Mouse (Mus musculus): Measurements from ENCODE around the gene Lrwd1.
"Not testable (repeated sequence)": the region's sequence is repeated elsewhere in the genome, so short reads cannot be mapped to it uniquely, and the experiment has no call there.

The Lrwd1 gene

DNA sequence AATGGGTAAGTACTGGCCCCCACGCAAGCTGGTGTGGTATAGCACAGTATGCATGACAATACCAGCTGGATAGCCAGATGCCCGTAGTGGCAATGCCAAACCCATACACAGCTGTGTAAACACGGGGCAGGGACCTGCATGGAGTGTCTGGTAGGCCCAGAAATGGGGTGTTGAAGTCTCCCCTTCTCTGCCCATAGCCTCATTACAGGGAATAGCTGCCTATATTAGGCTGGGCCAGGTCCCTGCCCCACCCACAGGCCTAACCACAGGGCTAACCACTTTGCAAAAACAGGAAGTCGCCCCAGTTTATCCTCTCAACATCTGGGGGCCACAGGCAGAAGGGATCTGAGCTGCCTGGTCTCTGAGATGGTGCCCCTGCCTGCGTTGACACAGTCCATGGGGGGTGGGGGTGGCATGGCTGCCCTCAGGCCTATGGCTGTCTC lies 13.3 kb upstream of the Lrwd1 start:
- not testable (repeated sequence) for DNase-seq (ENCODE audit: extremely low spot score, low read depth, low spot score)

- DNase-seq (ENCODE audit: extremely low spot score, low read depth, low spot score), result no peak
Measured at GRCm38 (mm10) chr5:136147704-136148103, 11.8 kb upstream of the Lrwd1 start.

- no peak for DNase-seq (ENCODE audit: extremely low spot score, low read depth, low spot score)
Measured at GRCm38 (mm10) chr5:136146936-136147335, 11.1 kb upstream of the Lrwd1 start.

GRCm38 (mm10) chr5:136144606-136145430 lies 8.9 kb upstream of the Lrwd1 start:
- no peak for DNase-seq (ENCODE audit: extremely low spot score, low read depth, low spot score)

- no peak for DNase-seq (ENCODE audit: extremely low spot score, low read depth, low spot score)
Measured at GRCm38 (mm10) chr5:136143161-136143755, 7.4 kb upstream of the Lrwd1 start.

GRCm38 (mm10) chr5:136142746-136143145 lies 6.9 kb upstream of the Lrwd1 start:
- no peak for DNase-seq (ENCODE audit: extremely low spot score, low read depth, low spot score)

- DNase-seq (ENCODE audit: extremely low spot score, low read depth, low spot score), result no peak
Measured at GRCm38 (mm10) chr5:136140057-136140482, 4.2 kb upstream of the Lrwd1 start.

GRCm38 (mm10) chr5:136139393-136139792 lies 3.5 kb upstream of the Lrwd1 start:
- no peak for DNase-seq (ENCODE audit: extremely low spot score, low read depth, low spot score)

DNA sequence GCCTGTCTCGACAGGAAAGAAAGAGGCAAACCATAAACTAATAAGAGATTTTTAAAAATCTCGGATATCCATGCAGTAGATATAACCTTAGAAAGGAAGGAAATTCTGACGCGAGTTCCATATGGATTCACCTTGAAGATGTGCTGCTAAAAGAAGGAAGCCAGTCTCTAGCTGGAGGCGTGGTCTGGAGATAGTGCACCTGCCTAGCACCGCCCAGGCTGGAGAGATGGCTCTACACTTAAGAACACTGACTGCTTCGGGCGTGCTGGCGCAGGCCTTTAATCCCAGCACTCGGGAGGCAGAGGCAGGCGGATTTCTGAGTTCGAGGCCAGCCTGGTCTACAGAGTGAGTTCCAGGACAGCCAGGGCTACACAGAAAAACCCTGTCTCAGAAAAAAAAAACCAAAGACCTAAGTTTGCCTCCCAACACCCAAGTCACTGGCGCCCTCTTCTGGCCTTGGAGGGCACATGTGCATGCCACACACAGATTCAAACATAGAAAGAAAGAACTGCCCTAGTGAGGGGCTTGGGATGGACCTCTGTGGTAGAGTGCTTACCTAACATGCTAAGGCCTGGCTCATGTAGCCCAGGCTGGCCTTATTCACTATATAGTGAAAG lies 1.9 kb upstream of the Lrwd1 start:
- no peak for DNase-seq (ENCODE audit: extremely low spot score, low read depth, low spot score)

DNA sequence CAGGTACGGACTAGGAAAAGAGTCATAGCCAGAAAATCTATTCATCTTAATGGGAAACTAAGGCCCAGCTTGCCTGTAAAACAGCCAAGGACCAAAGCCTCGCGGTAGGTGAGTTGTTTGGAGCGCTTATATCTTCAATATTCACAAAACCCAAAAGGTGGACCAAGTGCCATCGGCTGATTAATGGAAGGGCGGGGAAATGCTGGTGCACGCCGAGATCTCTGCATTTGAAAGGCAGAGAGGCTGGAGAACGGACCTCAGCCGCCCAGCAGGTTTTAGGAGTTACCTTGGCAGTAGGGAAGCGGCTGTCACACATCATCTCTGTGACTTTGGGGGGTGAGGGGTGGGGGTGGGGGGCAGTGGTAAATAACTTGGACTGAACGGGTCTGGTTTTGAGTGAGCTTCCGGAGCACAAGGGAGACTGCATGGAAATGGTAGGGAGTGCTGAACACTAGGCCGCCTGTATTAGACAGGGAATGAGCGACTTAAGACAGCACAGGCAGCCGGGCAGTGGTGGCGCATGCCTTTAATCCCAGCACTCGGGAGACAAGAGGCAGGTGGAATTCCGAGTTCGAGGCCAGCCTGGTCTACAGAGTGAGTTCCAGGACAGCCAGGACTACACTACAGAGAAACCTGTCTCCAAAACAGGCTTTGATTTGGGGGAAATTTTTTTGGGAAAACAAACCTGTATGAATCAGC lies 567 bp upstream of the Lrwd1 start:
- no peak for DNase-seq (ENCODE audit: extremely low spot score, low read depth, low spot score)

- DNase-seq (ENCODE audit: extremely low spot score, low read depth, low spot score), result no peak
Measured at GRCm38 (mm10) chr5:136122165-136122564, 13.7 kb downstream of the Lrwd1 start.

DNA sequence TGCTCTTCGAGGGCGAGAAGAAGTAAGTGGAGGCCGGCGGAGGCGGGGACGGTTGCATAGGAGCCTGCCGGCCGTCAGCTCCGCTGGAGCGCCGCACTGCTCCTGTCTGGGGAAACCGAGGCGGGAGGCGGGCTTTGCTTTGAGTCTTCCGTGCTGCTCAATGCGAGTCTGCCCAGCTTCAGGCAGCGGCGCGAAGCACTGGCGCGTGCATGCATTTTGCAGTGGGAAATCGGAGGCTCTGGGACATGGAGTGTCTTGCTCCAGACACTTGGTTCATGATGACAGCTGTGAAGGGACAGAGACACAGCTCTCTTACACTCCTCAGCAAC lies 19.1 kb downstream of the Lrwd1 start:
- DNase-seq (ENCODE audit: extremely low spot score, low read depth, low spot score), result no peak

- DNase-seq (ENCODE audit: extremely low spot score, low read depth, low spot score), result peak; percentile 83
Measured at GRCm38 (mm10) chr5:136115891-136116783, 19.7 kb downstream of the Lrwd1 start, which contains the start of gene Polr2j. Polr2j (plus strand) TSS chr5:136116631.

DNA sequence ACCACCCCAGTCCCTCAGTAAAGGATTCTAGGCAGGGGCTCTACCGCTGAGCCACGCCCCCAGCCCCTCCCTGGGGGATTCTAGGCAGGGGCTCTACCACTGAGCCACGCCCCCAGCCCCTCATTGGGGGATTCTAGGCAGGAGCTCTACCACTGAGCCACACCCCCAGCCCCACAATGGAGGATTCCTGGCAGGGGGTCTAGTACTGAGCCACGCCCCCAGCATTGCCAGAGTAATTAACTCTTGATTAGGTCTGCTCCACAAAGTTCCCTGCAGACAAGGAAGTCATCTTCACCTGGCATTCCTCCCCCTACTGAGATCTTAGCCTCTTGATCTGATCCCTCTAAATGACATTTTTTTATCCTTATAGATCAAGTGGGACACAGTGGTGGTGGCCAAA lies 22.3 kb downstream of the Lrwd1 start:
- DNase-seq (ENCODE audit: extremely low spot score, low read depth, low spot score), result not testable (repeated sequence)

DNA sequence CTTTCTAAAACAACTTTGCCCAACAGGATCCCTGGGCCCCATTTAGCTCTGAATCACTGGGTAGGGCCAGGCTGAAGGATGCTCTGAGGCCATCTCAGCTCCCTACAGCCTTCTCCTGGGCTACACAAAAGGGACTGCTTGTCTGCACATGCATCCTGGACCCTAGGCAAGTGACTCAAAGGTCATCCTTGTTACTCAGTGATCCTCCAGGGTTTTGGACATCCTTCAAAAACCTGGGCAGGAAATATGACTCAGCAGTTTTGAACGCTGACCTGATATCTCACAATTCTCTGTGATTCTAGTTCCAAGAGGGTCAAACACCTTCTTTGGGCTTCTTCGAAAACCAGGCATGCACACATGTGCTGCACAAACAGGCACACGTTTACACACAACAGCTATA lies 26.8 kb downstream of the Lrwd1 start:
- DNase-seq (ENCODE audit: extremely low spot score, low read depth, low spot score), result no peak

DNA sequence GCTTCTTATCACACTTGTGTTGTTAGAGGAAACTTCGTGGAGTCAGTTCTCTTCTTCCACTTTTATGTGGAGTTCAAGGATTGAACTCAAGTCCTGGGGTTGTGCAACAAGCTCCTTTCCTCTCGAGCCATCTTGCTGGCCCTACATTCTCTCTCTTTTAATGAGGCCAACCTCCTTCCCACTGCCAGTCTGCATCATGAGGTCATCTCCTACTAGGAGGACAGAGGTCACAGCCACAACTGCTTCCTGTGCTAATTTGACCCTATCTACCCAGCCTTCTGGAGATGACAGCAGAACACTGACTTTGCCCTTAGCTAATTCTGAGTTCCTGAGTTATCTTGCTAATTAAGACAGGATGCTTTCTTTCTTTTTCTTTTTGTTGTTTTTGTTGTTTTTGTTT lies 27.4 kb downstream of the Lrwd1 start:
- DNase-seq (ENCODE audit: extremely low spot score, low read depth, low spot score), result no peak

DNA sequence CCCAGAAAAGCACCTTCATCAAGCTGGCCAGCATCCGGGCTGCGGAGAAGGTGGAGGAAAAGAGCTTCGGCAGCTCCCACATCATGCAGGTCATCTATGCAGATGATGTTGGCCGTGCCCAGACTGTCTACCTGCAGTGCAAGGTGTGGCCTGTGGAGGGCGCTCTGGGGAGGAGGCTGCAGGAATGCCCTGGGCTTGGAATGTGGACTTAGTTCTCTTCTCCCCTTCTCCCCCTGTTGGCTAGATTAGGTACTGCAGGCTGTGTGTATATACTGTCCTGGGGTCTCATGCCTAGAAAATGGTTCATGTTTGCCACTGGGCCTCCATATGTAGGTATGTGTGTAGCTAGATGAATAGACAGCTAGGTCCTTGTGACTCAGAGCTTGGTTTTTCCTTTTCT lies 31.4 kb downstream of the Lrwd1 start:
- no peak for DNase-seq (ENCODE audit: extremely low spot score, low read depth, low spot score)

DNA sequence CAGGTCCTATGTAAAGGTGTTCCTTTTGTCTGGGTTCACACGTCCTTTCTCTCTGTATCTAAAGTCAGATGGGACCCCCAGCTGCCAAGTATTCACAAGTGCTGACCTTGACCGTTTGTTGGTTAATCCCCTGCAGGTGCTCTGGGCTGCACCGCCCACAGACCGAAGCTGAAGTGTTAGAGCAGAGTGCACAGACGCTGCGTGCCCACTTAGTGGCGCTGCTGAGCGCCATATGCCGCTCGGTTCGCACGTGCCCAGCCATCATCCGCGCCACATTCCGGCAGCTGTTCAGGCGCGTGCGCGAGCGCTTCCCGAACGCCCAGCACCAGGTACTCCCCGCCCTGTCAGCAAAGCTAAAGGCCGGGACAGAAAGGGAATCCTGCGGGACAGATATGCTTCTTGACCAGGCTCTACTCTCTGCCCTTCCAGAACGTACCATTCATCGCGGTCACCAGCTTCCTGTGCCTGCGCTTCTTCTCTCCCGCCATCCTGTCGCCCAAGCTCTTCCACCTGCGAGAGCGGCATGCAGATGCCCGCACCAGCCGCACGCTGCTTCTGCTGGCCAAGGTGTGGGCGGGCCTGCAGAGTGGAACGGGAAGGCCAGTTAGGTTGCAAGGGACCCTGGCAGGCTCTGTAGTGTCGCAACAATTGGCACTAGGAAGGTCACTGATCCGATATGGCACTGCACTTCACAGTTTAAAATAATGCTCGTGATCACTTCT lies 33.6 kb downstream of the Lrwd1 start:
- DNase-seq (ENCODE audit: extremely low spot score, low read depth, low spot score), result peak; percentile 57

GRCm38 (mm10) chr5:136098536-136098935 lies 37.3 kb downstream of the Lrwd1 start:
- DNase-seq (ENCODE audit: extremely low spot score, low read depth, low spot score), result no peak

DNA sequence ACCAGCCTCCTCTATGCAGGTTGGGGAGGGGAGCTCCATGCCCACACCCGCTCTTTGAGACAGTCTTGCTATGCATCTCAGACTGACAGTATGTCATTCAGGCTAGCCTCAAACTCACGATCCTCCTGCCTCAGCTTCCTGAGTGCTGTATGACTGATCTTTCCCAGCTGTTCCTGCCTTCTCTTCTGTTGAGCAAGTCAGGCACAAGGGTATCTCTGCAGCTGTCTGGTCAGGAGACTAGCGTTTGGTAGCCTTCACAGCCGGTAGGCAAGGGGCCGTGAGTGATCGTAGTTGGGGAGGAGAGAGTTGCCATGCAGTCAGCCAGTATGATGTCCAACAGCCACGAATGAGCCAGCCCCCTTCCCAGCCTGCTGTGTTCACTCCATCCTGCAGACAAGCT lies 40.8 kb downstream of the Lrwd1 start:
- no peak for DNase-seq (ENCODE audit: extremely low spot score, low read depth, low spot score)
